Mouse (Mus musculus): ENCODE data around the gene Ptk7.
"Not testable (repeated sequence)": the region's sequence is repeated elsewhere in the genome, so short reads cannot be mapped to it uniquely, and the experiment has no call there.

Gene Ptk7

DNA sequence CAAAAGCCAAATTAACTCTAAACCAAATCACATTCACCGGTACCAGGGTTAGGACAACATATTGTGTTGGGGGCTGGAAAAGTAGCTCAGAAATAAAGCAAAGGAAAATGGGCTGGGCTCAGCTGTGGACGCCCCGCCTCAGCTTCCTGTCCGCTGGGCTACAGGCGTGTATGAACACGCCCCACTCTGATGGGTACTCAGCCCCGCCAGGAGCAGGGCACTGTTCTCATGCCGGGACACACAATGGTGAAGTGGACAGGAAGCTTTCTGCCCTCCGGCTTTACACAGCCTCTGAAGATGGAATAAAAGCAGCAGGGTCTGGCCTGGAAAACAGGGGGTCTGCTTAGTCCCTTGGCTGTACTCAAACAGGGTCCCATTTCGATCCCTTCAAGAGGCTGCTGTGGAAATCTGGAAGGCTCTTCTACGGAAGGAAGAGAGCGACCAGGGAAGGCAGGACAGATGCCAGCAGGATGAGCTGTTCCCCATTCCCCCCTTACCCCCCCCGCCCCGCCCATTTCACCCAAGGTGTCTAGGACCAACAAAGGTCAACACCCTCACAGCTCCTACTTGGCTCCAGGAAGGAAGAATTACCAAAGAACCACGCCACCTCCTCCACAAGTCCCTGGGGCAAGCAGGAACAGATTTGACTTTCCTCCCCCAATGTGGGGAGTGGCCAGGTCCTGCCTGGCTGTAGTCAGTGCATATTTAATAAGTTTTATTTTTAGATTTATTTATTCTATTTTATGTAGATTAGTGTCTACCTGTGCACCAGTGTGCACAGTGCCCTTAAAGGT is 19.4 kb downstream of the Ptk7 start:
- peak; percentile 49 for DNase-seq (ENCODE audit: low read depth, low spot score)

DNA sequence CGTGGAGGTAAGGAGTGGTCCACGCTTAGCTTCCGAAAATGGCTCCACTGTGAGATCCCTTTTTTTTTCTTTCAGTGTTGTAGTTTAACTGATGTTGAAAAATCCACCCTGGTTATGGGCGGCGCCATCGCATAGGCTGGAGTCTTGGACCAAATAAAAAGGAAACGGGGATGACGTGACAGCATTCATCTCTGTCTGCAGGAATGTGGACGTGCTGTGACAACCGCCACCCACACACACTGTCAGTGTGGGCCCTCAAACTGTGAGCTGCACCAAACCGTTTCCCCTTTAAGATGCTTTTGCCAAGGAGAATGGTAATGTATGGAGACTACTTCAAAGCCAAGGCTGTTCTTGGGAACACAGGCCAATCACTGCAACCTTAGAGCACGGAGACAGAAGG is 23.3 kb downstream of the Ptk7 start:
- peak; percentile 58 for DNase-seq (ENCODE audit: low read depth, low spot score)

DNA sequence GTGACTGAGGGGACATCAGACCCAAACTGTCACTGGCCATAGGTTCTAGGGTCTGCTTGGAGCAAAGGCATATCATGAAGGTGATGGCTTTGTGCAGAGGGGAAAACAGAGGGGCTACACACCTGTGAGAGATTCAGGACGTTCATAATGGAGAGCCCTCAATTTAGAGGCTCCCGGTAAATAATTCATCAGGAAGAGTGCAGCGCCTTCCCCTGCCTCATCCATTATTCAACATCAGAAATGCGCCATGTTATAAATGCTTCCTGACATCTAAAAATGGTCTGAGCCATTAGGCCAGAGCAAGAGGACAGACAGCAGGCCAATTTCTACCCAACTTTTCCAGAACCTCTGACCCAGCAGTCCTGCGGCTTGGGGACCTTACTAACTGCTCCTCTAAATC is 24.2 kb downstream of the Ptk7 start:
- DNase-seq (ENCODE audit: low read depth, low spot score), result no peak

DNA sequence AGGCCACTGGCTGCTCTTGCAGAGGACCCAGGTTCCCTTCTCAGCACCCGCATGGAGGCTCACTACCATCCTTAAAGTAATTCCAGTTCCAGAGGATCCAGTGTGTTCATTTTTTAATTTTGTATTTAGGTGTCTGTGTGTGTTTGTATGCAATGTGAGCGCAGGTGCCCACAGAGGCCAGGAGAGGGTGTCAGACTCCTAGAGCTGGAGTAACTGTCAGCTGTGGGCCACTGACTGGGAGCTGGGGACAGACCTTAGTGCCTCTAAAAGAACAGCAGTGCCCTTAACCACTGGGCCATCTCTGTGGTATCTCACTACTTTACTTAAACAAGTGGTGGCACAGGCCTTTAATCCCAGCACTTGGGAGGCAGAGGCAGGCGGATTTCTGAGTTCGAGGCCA is 26.1 kb downstream of the Ptk7 start:
- no peak for DNase-seq (ENCODE audit: low read depth, low spot score)

DNA sequence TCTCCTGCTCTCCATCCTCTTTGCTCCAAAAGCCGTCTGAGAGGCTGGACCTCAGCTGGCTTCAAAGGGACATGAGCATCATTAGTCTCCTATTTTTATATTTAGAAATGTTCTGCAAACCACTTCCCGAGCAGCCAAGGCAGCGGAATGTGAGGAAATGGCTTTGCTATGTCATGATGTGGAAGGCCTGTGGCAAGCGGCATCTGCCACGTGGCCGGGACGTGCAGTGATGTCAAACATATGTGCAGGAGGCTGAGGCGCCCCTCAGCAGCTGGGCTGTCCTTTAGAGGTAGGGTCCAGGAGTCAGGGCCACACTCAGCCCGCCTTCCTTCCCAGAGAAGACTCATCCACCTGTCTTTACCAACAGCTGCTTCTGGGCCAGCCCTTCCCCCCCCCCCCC is 27.1 kb downstream of the Ptk7 start:
- no peak for DNase-seq (ENCODE audit: low read depth, low spot score)

DNA sequence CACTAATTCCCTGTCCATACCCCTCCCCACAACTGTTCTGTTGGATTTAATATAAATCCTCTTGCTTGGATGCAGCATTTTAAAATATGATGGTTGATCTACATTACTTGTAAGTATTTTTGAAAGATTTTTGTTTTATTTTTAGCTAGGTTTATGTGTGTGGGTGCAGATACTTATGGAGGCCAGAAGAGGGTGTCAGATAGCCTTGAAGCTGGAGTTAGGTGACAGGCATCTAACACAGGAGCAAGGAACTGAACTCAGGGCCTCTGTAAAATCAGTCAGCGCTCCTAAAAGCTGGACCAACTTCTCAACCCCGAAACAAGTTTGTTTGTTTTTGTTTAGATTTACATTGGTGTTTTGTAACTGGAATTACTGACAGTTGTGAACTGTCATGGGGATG is 28.7 kb downstream of the Ptk7 start:
- peak; percentile 79 for DNase-seq (ENCODE audit: low read depth, low spot score)

DNA sequence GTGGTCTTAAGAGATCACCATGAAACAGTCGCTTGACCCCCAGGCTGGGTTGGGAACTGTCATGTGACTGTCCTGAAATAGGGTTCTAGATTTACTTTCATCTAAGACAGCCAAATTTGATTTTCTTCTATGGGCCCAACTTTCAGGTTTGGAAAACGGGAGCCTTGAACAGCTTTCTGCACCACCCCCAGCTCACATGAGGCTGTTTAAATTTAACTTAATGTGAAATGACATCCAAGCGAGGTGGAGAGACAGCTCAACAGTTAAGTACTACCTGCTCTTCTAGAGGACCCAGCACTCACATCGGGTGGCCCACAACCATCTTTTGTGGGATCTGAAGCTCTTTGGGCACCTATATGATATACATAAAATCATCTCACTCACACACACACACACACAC is 30.3 kb downstream of the Ptk7 start:
- DNase-seq (ENCODE audit: low read depth, low spot score), result no peak

DNA sequence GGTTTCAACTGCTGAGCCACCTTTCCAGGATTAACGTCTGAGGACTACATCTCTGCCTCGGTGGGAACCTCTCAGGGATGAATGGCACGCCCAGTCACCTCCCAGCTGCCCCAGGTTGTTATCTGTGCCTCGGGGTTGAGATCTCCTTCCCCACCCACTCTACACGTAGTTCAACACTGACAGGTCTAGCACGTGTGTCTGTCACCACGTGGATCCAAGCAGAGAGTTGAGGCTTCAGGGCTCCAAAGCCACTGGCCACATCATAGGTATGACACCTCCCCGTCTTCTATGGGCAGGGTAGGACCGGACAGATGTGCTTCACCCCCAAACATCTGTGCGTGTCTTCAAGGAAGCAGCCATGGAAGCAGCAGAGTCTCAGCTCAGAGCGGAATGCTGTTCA is 31.3 kb downstream of the Ptk7 start:
- no peak for DNase-seq (ENCODE audit: low read depth, low spot score)

DNA sequence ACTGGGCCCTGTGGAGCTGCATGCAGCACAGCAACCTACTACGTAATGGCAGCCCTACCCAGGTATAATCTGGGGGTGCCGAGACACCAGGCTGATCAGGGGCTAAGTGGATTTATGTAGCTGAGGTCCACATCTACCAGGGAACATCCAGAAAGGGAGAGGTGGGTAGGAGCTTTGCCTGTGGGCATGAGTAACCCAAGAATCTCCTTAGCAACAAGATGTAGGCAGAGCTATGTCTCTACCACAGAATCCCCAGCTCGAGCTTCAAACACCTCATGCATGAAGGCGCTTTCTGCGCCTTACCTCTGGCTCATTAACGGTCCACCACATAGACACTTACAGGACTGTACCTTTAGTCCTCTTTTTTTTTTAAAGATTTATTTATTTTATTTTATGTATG is 34.0 kb downstream of the Ptk7 start:
- DNase-seq (ENCODE audit: low read depth, low spot score), result no peak

DNA sequence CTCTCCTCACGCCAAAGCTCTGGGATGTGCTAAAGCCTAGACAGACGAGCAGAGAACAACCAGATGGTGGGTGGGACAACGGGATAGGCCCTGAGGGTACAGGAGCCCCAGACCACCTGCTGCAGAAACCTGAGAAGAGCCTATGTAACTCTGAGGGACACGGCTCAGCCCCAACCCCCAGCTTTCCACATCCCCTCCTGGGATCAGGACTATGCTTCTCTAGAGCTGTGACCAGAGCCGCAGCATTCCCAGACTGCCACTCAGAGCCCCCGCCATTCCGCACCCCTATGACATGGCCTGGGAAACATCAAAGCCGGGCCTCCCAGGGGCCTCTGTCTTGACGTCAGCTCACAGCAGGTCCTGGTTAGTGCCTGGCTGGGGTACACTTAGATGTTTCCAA is 34.7 kb downstream of the Ptk7 start:
- no peak for DNase-seq (ENCODE audit: low read depth, low spot score)

DNA sequence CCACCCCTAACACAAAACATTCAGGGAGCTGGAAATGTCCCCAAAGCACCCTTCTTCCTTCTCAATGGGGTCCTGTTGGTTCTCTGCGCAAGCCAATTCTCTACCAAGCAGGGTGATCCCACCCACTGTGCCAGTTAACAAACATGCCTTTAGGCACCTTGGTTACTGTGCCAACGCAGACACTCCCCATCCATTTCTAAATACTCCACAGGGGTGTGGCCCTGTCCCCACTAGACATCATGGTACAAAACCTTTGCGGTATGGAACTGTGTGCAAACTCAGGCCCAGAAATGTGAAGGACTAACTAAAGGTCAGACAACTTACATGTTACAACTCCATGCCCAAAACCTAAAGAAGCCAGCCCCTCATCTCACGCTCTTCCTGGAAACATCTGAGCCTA is 36.2 kb downstream of the Ptk7 start:
- DNase-seq (ENCODE audit: low read depth, low spot score), result no peak

DNA sequence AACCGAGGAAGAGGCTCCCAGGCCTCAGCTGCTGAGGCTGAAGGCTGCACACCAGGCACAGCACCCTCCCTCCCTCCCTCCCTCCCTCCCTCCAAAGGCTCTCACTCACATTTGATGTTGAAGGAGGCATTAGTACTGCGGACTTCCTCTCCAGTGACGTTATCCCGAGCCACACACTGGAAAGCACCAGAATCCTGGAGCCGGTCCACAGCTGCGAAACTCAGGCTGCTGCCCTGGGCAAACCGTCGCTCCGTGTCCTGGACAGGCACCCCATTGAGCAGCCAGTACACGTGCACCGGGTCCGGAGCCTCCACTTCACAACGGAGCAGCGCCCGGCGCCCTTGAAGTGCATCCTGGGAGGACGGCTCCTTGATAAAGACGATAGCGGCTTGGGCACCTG is 37.9 kb downstream of the Ptk7 start:
- no peak for DNase-seq (ENCODE audit: low read depth, low spot score)

DNA sequence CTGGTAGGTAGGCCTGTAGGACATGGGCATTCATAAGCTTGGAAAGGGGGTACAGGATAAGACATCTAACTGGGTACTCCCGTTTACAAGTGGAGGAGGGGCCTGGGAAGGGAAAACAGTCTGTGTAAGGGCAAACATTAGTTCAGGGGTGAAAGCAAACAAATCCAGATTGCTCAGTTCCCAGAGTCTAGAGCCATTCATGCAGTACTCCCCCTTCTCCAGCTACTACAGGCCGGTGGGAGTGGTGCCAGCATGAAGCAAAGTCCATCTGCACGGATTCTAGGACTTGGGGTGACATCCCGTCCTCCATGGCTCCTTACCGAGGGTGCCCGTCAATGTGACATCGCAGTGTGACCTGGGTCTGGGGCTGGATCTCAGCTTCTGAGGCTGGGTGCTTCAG is 38.9 kb downstream of the Ptk7 start:
- no peak for DNase-seq (ENCODE audit: low read depth, low spot score)

DNA sequence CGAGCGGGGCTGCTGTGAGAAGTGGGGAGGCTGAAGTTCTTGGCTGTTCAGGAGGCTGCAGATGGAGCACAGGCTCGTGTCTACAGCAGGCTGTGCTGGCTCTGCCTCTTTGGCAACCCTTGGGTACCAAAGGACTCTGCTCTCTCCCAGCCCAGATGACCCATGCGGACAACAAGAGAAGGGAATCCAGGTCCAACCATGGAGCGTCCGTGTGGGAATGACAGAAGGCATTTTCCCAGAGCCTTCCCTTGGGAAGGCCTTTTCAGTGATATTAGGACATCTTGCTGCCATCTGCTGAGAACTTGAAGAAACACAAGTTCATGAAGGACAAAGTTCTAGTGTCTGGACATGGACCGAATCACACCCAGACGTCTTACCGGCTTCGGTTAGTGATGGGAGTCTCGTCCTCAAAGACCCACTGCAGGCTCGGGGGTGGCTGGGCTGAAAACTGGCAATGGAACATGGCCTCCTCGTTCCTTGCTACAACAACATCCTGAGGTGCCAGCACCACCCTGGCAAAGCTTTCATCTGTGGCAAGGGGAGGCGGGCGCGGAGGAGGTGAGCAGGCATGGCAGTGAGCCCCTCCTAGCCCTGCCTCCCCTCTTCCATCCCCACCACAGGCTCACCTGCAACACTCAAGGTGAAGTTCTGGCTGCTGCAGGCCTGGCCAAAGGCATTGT is 39.5 kb downstream of the Ptk7 start:
- no peak for DNase-seq (ENCODE audit: low read depth, low spot score)

DNA sequence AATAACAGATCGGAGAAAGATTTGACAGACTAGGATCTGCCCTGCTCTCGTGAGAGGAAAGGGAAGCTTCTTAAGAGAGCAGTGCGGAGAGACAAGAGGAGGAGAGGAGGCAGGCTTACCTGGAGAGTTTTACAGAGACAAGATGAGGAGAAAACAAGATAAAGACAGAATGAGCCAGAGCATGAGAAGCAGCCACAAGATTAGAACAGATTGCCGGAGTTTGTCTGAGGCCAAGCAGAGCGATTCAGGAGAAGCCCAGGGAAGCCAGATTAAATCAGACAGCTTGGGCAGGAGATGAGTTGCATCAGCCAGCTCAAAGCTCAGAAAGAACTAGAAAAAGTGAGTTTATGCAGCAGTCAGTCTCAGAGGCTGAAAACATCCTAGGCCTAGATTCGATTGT is 40.4 kb downstream of the Ptk7 start:
- DNase-seq (ENCODE audit: low read depth, low spot score), result no peak

DNA sequence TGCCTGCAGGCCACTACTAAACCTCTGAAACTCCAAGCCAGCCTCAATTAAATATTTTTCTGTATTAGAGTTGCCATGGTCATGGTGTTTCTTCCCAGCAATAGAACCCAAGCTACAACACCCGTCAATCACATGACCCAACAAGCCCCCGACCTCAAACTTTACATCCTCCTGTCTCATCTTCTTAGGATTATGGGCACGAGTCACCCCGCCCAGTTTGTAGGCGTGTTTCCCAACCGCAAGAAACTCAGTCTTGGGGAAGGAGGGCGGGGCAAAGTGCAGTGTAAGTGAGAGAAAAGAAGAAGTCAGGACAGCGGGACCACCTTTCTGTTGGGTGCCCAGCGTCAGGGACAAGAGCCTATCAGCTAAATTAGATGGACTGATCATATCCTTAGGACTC is 41.1 kb downstream of the Ptk7 start:
- DNase-seq (ENCODE audit: low read depth, low spot score), result no peak

DNA sequence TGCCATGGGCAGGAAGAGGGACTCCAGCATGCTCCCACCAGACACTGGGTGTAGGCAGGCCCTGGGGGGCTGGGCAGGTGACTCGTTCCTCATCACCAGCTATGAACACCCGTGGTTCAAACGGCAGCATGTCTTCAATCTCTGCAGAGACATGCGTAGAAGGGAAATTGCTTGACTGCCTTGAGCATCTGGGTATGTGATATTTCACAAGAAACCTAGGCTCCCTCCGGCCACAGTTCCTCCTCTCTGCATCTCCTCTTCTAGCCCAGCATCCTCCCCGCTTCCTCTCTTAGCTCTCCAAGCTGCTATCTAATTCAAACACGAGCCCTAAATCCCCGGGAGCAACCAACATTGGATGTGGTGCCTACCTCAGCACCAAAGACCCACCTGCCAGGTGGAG is 43.0 kb downstream of the Ptk7 start:
- DNase-seq (ENCODE audit: low read depth, low spot score), result no peak

DNA sequence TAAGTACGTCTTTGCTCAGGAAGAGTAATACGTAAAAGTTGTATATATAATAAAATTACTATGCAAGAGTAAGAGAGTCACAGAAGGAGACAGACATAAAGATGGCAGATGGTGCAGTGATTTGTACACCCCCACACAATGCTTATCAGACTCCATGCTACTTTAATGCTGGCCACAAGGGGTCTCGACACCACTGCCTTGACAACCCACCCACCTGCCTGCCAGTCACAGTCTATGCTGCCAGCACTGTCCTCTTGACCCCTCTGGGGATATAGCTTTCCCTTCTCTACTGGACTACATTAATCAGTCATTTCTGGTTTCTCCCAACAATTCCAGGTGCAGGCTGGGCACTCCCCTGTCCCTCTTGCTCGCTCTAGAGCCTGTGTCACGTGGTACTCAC is 50.7 kb downstream of the Ptk7 start:
- DNase-seq (ENCODE audit: low read depth, low spot score), result peak; percentile 43

DNA sequence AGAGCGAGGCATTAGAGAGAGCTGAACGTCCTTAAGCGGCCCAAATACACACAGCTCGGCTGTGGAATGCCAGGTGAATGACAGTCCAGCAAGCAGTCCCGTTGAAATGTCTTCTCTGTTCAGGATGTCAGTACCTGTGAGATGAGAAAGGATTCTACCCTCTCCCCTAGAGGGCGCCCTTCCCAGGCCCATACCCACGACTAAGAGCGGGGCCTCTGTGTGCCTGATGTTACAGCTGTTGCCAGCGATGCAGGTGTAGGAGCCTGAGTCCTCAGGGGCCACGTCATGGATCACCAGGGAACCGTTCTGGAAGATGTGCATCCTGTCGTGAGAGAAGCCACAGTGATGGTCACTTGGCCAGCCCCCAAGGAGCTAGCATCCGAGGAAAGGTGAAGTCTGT is 53.2 kb downstream of the Ptk7 start:
- peak; percentile 57 for DNase-seq (ENCODE audit: low read depth, low spot score)

DNA sequence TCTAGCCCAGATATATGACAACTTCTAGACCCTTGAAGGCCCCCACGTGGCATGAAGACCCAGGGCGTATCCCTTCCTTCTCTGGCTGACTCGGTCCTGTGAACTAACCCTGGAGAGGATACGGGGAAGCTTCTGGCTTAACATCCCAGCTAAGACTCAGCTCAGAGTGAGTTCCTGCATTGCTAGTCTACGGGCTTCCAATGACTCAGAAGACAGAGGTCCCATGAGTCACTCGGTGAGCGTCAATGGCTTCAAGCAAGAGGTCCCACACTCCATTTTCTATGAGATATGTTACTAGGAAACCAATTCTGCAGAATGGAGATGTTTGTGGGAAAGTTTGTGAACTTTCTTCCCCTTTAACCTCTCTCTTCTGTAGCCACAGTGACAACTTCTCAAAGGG is 54.8 kb downstream of the Ptk7 start:
- DNase-seq (ENCODE audit: low read depth, low spot score), result no peak

DNA sequence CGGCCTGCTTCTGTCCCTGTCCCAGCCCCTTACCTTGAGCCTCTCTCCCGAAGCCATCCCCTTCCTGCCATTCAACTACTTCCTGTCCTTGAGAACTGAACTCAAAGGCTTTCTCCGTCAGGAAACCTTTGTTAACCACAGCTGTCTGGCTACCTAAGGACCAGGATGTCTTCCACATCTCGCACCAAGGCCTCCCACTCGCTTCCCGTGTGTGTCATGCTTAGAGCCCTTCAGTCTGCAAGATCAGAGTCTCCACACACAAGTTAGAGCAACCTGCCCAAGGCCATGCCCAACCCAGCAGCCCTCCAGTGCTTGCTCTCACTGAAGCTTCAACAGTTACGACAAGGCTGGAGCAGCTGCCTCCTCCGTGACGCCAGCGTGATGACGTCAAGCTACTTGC is 58.3 kb downstream of the Ptk7 start:
- no peak for DNase-seq (ENCODE audit: low read depth, low spot score)

DNA sequence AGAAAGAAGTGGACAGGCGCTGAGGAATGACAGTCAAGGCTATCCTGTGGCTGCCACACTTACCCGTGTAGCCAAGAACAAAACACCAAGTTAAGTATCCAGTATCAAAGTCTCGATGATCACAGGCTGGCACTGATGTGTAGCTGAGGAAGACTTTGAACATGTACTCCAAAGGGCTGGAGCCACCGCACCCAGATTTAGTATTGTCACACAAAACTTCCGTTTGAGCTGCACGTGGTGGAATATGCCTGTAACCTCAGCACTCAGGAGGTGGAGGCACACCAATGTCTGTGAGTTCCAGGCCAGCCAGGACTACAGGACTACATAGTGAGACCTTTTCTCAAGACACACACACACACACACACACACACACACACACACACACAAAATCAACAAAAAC is 70.2 kb downstream of the Ptk7 start:
- no peak for DNase-seq (ENCODE audit: low read depth, low spot score)

DNA sequence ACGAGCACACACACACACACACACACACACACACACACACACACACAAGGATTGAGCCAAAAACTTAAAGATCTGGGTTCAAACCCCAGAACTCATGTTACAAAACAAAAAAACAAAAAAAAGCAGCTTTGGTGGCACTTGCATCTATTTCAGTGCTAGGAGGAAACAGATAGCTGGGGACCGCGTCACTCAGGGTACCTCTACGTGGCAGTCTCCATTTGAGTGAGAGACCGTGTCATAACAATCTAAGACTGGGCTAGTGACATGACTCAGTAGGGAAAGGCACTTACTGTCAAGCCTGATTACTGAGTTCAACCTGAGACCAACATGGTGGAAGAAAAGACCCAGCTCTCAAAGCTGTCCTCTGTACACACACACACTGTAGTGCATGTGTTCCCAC is 71.2 kb downstream of the Ptk7 start:
- DNase-seq (ENCODE audit: low read depth, low spot score), result no peak

DNA sequence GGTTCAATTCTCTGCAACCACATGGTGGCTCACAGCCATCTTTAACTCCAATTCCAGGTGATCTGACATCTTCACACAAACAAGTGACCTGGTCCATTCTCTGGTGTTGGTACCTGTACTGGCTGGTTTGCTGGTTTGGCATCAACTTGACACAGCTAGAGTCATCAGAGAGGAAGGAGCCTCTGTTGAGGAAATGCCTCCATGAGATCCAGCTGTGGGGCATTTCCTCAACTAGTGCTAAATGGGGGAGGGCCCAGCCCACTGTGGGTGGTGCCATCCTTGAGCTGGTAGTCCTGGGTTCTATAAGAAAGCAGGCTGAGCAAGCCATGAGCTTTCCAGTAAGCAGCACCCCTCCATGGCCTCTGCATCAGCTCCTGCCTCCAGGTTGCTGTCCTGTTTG is 72.0 kb downstream of the Ptk7 start:
- not testable (repeated sequence) for DNase-seq (ENCODE audit: low read depth, low spot score)

All from R1 (cell line).